Mouse (Mus musculus): ENCODE results near the gene Espn.

DNA sequence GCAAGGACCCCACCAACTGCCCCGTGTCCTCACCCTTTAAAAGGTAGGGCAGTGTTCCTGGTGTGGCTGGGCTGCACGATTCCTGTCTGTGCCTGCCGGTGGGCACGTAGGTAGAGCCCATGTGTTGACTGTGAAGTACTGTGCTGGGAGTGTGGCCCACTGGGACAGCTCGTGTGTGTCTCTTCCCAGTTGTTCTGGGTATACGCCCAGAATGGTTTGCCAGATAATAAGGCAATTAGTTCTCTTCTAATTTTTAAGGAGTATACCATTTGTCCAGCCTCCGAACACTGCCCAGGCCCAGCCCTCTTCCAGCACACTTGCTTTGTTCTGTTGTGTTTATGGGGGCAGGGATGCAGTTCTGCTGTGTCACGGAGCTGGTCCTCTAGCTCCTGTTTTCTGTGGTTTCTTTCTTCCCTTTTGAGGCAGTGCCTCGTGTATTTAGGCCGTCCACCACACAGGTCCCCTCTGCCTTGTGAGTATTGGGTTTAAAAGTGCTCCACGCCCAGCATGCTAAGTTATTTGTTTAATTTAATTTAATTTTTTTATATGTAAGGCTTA, 38.0 kb upstream of the Espn start:
- TF ChIP-seq CTCF (IDR thresholded peaks at IDR 0.05; ENCODE audit: borderline replicate concordance, insufficient read depth, low read length) = no peak
- TF ChIP-seq POLR2A (IDR thresholded peaks at IDR 0.05; ENCODE audit: low read depth, low read length) = no peak

All from embryonic fibroblast, embryonic 13.5 days (primary cell).